Mouse (Mus musculus) lung, adult 2 months (tissue): ENCODE measurements around the gene Myt1l.

ENCODE experiments used
- CTCF ChIP-seq: fragments of 200-500 bp; IDR thresholded peaks from 2 replicates; pipeline ENCODE4 v1.5.1; 2011; ENCODE audit warnings: mild to moderate bottlenecking, low read length, control low read depth; ENCODE audit not compliant: insufficient read depth
- POLR2A ChIP-seq: fragments of 200-500 bp; IDR thresholded peaks from 2 replicates; pipeline ENCODE4 v1.6.1; 2011; ENCODE audit warnings: low read depth, mild to moderate bottlenecking, control low read depth, low read length, borderline replicate concordance; ENCODE audit errors: extremely low read depth

- TF ChIP-seq POLR2A: no peak
- TF ChIP-seq CTCF: no peak
Observed at GRCm38 (mm10) chr12:29530241-29530725, 2.1 kb downstream of the Myt1l start.
